Mouse (Mus musculus) T-cell, adult 2 months (primary cell): ENCODE measurements around the gene Prpf4.
A peak's percentile ranks its signal among the peaks of the same experiment; 100 is the strongest.

Experiments
- DNase-seq: peaks from one replicate; pipeline ENCODE4 v3.0.0; 2022; ENCODE audit warnings: low spot score

The Prpf4 gene

GRCm38 (mm10) chr4:62408601-62409282 is at the start of gene Prpf4, which contains the start of gene Cdc26:
Prpf4 (plus strand) TSS chr4:62408797.
Cdc26 (minus strand) TSS chr4:62408642.
- peak; percentile 98 for DNase-seq

DNA sequence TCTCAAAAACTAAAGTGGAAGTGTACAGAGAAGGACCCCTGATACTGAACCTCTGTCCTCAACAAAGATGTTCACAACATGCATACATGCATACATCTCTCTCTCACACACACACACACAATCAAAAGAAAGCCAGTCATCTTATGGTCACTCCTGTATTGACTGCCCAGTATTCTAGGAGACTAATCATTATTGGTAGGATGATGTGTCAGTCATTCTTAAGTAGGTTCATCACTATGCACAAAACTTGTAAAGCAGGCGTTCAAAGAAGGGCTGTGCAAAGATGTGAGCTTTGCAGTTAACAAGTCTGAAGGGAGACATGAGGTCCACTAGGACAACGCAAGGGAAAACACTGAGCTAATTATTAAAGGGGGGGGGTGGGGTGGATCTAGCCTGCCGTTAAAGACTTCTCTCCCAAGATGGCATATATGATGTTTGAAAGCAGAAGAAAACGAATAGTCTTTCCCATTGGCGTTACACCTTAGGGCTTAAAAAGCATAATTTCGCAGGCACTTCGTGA is 49.3 kb upstream of the Prpf4 start:
- DNase-seq, result no peak

GRCm38 (mm10) chr4:62360088-62360804 is 48.4 kb upstream of the Prpf4 start, which contains the start of the genes Fkbp15 and Slc31a1:
Fkbp15 (minus strand) TSS chr4:62360548.
Slc31a1 (plus strand) TSS chr4:62360727.
- peak; percentile 97 for DNase-seq

- DNase-seq, result no peak
Measured at GRCm38 (mm10) chr4:62360805-62361455, 47.7 kb upstream of the Prpf4 start.

GRCm38 (mm10) chr4:62361571-62361970 is 47.0 kb upstream of the Prpf4 start:
- no peak for DNase-seq

DNA sequence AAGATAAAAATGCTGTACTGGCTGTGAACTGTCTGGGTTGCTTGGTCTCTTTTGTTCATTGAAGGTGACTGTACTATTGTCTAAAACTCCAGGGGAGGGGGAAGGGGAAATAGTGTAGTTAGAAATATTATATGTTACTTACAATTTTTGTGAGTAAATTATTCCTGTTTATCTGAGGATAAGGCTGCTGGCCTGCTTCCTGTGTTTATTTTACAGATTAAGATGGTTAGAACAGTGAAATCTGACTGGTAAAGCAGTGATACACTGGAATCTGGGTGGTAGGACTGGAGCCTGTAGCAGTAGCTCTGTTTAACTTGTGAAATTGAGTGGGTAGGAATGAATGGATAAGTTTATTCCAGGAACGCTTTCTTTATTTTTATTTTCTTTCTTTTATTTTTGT is 46.6 kb upstream of the Prpf4 start:
- DNase-seq, result no peak

DNA sequence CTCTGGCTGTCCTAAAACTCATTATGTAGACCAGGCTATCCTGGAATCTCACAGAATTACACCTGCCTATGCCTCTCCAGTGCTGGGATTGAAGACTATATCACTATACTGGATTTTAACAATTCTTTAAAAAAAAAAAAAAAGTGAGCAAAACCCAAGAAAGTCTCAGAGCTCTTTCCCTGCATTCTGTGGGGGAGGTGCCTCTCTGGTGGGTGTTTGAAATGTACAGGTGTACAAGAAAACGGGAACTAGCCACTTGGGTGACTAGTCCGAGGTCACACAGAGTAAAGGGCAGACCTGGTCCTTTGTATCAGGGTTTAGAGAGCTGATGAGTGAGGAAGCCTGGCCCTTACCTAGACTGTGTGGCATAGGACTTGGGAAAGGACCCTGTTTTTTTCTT is 46.2 kb upstream of the Prpf4 start:
- DNase-seq, result no peak

GRCm38 (mm10) chr4:62364299-62364698 is 44.3 kb upstream of the Prpf4 start:
- no peak for DNase-seq

DNA sequence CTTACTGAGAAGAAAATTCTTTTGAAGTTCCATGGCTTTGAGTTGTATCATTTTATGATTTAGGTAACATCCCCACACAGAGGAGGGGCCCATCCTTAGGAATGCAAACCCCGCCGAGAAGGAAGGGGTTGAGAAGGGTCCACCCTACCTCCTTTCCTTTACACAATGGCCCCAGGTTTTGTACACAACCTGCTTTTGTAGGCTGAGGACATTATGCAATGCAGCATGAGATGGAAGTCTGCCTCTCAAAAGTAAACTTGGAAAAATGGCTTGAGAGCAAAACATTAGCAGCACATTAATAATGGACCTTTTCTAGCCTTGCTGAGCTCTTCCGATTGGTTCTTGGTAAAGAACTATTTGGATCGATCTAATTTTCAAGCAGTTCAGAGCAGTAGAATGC is 42.3 kb upstream of the Prpf4 start:
- DNase-seq, result no peak

GRCm38 (mm10) chr4:62367586-62367985 is 41.0 kb upstream of the Prpf4 start:
- no peak for DNase-seq

DNA sequence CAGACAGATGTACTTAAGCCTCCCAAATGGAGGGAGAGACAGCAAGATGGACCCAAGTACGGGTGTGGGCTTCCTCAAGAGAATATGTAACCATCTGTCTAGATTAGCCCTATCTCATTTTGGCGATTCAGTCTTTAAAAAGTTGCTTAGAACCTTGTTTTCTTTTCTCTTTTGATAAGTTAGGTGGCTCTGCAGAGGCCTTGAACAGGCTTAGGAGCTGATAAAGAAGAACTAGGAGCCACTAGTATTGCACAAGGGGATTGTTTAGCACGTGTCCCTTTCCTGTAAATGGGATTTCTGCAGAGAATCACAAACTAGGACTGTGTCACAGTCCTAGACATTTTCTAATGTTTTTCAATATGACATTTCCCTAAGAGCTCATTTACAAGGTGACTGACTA is 39.5 kb upstream of the Prpf4 start:
- no peak for DNase-seq

DNA sequence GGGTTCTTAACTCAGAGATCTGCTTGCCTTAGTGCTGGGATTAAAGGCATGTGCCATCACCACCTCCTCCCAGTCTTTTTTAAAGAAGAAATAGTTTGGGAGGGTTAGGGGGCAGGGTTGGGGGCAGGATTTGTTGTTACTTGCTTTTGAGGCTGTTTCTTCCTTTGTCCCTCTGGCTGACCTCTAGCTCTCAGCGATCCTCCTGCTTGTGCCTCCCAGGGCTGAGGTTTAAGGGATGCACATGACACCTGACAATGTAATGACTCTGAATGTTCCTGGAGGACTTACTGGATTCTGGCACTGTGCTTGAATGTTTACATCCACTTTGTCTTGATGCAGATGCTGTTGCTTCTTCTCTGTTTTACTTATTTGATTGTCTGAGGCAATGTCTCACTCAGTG is 36.2 kb upstream of the Prpf4 start:
- no peak for DNase-seq

- DNase-seq, result no peak
Measured at GRCm38 (mm10) chr4:62372818-62373520, 35.6 kb upstream of the Prpf4 start.

GRCm38 (mm10) chr4:62373668-62374067 is 34.9 kb upstream of the Prpf4 start:
- no peak for DNase-seq

- no peak for DNase-seq
Measured at GRCm38 (mm10) chr4:62374342-62374741, 34.3 kb upstream of the Prpf4 start.

GRCm38 (mm10) chr4:62376123-62376522 is 32.5 kb upstream of the Prpf4 start:
- no peak for DNase-seq

GRCm38 (mm10) chr4:62379724-62380381 is 28.7 kb upstream of the Prpf4 start:
- DNase-seq, result no peak

DNA sequence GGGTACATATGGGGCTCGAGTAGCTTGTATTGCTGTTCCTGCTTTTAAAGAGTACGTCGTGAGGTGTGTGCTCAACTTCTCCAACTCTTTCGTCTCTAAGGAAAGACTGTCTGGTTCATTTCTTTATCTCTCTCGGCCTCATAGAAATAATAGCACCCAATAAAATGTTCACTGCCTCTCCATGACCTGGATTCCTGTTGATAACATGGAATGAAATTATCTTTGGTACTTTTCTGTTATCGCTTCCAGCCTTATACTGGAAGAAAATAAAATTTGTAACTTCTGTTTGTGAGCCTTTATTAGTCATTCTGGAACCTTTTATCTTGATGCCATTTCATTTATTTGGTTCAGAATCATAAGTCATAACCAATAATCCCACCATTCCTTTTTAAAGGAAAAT is 25.4 kb upstream of the Prpf4 start:
- DNase-seq, result no peak

DNA sequence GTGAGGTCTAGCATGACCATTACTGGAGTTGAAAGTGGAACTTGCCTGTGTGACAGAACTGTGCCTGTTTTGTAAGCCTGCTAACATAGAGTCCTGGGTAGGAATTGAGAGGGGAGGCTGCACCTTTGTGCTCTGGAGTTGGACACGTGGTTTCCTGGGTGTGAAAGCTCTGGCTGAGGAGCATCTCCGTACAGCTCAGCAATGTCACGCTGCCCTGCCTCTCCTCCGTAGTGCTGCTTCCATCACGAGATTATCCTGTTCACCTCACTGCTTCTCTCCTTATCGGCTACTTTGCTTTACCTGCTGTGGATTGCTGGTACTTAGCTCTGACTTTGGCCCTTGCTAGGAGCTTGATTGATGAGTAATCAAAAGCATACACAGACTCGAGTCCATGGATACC is 24.8 kb upstream of the Prpf4 start:
- no peak for DNase-seq

DNA sequence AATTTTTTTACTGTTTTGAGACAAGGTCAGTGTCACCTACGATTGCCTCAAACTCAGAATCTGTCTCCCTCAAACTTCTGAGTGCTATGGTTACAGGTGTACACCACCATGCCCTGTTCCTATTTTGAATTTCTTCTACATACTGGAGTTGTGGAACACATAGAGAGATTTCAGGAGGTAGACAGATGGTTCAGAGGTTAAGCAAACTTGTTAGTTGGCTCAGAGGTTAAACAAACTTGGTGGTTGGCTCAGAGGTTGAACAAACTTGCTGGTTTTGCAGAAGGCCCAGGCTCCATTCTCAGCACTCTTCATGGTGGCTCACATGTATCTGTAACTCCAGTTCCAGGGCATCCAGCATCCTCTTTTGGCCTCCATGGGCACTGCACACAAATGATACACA is 24.4 kb upstream of the Prpf4 start:
- no peak for DNase-seq

GRCm38 (mm10) chr4:62385439-62385838 is 23.2 kb upstream of the Prpf4 start:
- no peak for DNase-seq
